Mouse (Mus musculus): ENCODE results near the gene Ddx28.
"Not testable (repeated sequence)": the region's sequence is repeated elsewhere in the genome, so short reads cannot be mapped to it uniquely, and the experiment has no call there.

Gene Ddx28

GRCm38 (mm10) chr8:106012203-106012602 lies 521 bp upstream of the Ddx28 start:
- DNase-seq = not testable (repeated sequence)

GRCm38 (mm10) chr8:106010748-106011642 lies 687 bp downstream of the Ddx28 start:
- peak; percentile 90 for DNase-seq

- not testable (repeated sequence) for DNase-seq
Measured at GRCm38 (mm10) chr8:106007891-106008290, 3.8 kb downstream of the Ddx28 start.

GRCm38 (mm10) chr8:106007135-106007534 lies 4.5 kb downstream of the Ddx28 start:
- no peak for DNase-seq

- no peak for DNase-seq
Measured at GRCm38 (mm10) chr8:106006413-106006812, 5.3 kb downstream of the Ddx28 start.

- DNase-seq = no peak
Measured at GRCm38 (mm10) chr8:106005875-106006274, 5.8 kb downstream of the Ddx28 start, which contains the start of gene Dpep2nb. Gene Dpep2nb (minus strand): TSS chr8:106005975.

GRCm38 (mm10) chr8:106004538-106005207 lies 7.0 kb downstream of the Ddx28 start:
- no peak for DNase-seq

- DNase-seq = peak; percentile 87
Measured at GRCm38 (mm10) chr8:106001908-106002307, 9.8 kb downstream of the Ddx28 start.

- no peak for DNase-seq
Measured at GRCm38 (mm10) chr8:105998971-105999370, 12.7 kb downstream of the Ddx28 start.

GRCm38 (mm10) chr8:105996359-105996758 lies 15.3 kb downstream of the Ddx28 start:
- no peak for DNase-seq

- no peak for DNase-seq
Measured at GRCm38 (mm10) chr8:105993226-105993625, 18.5 kb downstream of the Ddx28 start.

- DNase-seq = no peak
Measured at GRCm38 (mm10) chr8:105992499-105992898, 19.2 kb downstream of the Ddx28 start.

- no peak for DNase-seq
Measured at GRCm38 (mm10) chr8:105991546-105991945, 20.1 kb downstream of the Ddx28 start.

GRCm38 (mm10) chr8:105990856-105991387 lies 20.8 kb downstream of the Ddx28 start, which contains the start of gene Dus2:
Gene Dus2 (plus strand): TSS chr8:105991337.
- DNase-seq = peak; percentile 77

GRCm38 (mm10) chr8:105988546-105988945 lies 23.1 kb downstream of the Ddx28 start:
- no peak for DNase-seq

GRCm38 (mm10) chr8:105983406-105983805 lies 28.3 kb downstream of the Ddx28 start:
- not testable (repeated sequence) for DNase-seq

GRCm38 (mm10) chr8:105981146-105981545 lies 30.5 kb downstream of the Ddx28 start:
- DNase-seq = no peak

- no peak for DNase-seq
Measured at GRCm38 (mm10) chr8:105979325-105979724, 32.4 kb downstream of the Ddx28 start, which contains the start of gene Dpep3. Gene Dpep3 (minus strand): TSS chr8:105979429.

GRCm38 (mm10) chr8:105975363-105975762 lies 36.3 kb downstream of the Ddx28 start:
- no peak for DNase-seq

GRCm38 (mm10) chr8:105971019-105971720 lies 40.5 kb downstream of the Ddx28 start:
- DNase-seq = no peak

GRCm38 (mm10) chr8:105969367-105969766 lies 42.3 kb downstream of the Ddx28 start:
- no peak for DNase-seq

GRCm38 (mm10) chr8:105966692-105967311 lies 44.9 kb downstream of the Ddx28 start:
- DNase-seq = no peak
